Mouse (Mus musculus) layer of hippocampus, adult 9-11 months (tissue): ENCODE measurements around the gene Nlk.
"Not testable (repeated sequence)": the region's sequence is repeated elsewhere in the genome, so short reads cannot be mapped to it uniquely, and the experiment has no call there.

Experiments
- DNase-seq: peaks from one replicate; pipeline ENCODE4 v3.0.0; 2022

Gene Nlk

GRCm38 (mm10) chr11:78594271-78594964 is 102.8 kb downstream of the Nlk start:
- DNase-seq, result no peak

- not testable (repeated sequence) for DNase-seq
Observed at GRCm38 (mm10) chr11:78587677-78588076, 109.5 kb downstream of the Nlk start.

GRCm38 (mm10) chr11:78586099-78586498 is 111.1 kb downstream of the Nlk start:
- DNase-seq, result no peak

- DNase-seq, result no peak
Observed at GRCm38 (mm10) chr11:78582848-78583247, 114.3 kb downstream of the Nlk start.

GRCm38 (mm10) chr11:78574975-78575374 is 122.2 kb downstream of the Nlk start:
- DNase-seq, result no peak

GRCm38 (mm10) chr11:78574536-78574935 is 122.6 kb downstream of the Nlk start:
- no peak for DNase-seq

GRCm38 (mm10) chr11:78574031-78574430 is 123.1 kb downstream of the Nlk start:
- DNase-seq, result not testable (repeated sequence)

GRCm38 (mm10) chr11:78571854-78572253 is 125.3 kb downstream of the Nlk start:
- DNase-seq, result no peak

- peak; percentile 66 for DNase-seq
Observed at GRCm38 (mm10) chr11:78571441-78571840, 125.7 kb downstream of the Nlk start.

GRCm38 (mm10) chr11:78569806-78570205 is 127.4 kb downstream of the Nlk start:
- no peak for DNase-seq

GRCm38 (mm10) chr11:78568827-78569226 is 128.3 kb downstream of the Nlk start:
- DNase-seq, result no peak

GRCm38 (mm10) chr11:78567614-78568013 is 129.6 kb downstream of the Nlk start:
- no peak for DNase-seq

- DNase-seq, result no peak
Observed at GRCm38 (mm10) chr11:78566775-78567174, 130.4 kb downstream of the Nlk start.

- peak; percentile 79 for DNase-seq
Observed at GRCm38 (mm10) chr11:78560447-78560846, 136.7 kb downstream of the Nlk start.

GRCm38 (mm10) chr11:78557241-78557640 is 139.9 kb downstream of the Nlk start:
- DNase-seq, result no peak

GRCm38 (mm10) chr11:78556070-78556469 is 141.1 kb downstream of the Nlk start:
- no peak for DNase-seq

- no peak for DNase-seq
Observed at GRCm38 (mm10) chr11:78555623-78556022, 141.6 kb downstream of the Nlk start.

GRCm38 (mm10) chr11:78551059-78551398 is 146.1 kb downstream of the Nlk start:
- no peak for DNase-seq

- DNase-seq, result peak; percentile 99
Observed at GRCm38 (mm10) chr11:78550168-78551058, 146.8 kb downstream of the Nlk start, which contains the start of gene Tmem97. TSS of gene Tmem97 (minus strand) at chr11:78550777.

- no peak for DNase-seq
Observed at GRCm38 (mm10) chr11:78549491-78549987, 147.6 kb downstream of the Nlk start.

GRCm38 (mm10) chr11:78547718-78548460 is 149.3 kb downstream of the Nlk start:
- no peak for DNase-seq

- DNase-seq, result no peak
Observed at GRCm38 (mm10) chr11:78545181-78545580, 152.0 kb downstream of the Nlk start.

GRCm38 (mm10) chr11:78544449-78545111 is 152.6 kb downstream of the Nlk start:
- no peak for DNase-seq
